Comparison of ENCODE assay signal across 27 mouse cellular contexts in the genomic region with DNA sequence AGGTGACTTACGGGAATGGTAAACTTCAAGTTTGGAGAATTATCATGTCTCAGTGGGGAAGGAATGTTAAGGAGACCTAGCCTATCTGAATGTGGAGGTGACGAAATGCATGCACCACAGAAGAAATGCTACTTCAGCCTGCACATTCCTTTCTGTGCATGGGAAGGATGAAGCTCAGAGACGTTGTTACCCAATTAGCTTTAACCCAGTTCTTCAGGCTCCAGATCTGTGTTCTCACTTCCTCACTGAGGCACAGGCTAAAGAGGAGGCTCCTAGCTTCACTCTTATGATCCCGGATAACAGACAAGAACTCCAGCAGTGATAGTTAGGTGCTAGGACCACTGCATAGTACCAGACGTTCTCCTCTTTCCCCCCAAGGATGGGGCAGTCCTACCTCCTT. TPM values are rescaled to one million over a fixed set of nuclear protein-coding genes. Genes with fewer than 3 reads are reported as not detected.
"Had no signal": no experiment of that assay in that cellular context is flagged by ENCODE, and none has a peak within 500 bp of the region (broad histone marks: within the 10 kb centered on the region; RNA-seq: fewer than 3 reads in every experiment).

No protein-coding gene starts in this region.

- ATAC-seq: forebrain, postnatal 0 days; hindbrain, embryonic 16.5 days; inflammation-experienced regulatory T-cells, adult 6 months; intestine, embryonic 15.5 days; intestine, postnatal 0 days; liver, embryonic 12.5 days had no signal

- H3K9me3 ChIP-seq: heart, embryonic 10.5 days; hindbrain, embryonic 10.5 days; hindbrain, embryonic 12.5 days; intestine, embryonic 15.5 days; kidney, embryonic 15.5 days; limb, embryonic 13.5 days; limb, embryonic 15.5 days; liver, embryonic 12.5 days had no signal

- H3K9ac ChIP-seq: forebrain, postnatal 0 days; hindbrain, embryonic 12.5 days; hindbrain, embryonic 14.5 days; intestine, embryonic 15.5 days; kidney, embryonic 15.5 days; limb, embryonic 13.5 days; limb, embryonic 15.5 days; liver, embryonic 12.5 days; liver, embryonic 14.5 days had no signal

- H3K36me3 ChIP-seq: heart, embryonic 10.5 days; hindbrain, embryonic 10.5 days; hindbrain, embryonic 12.5 days; intestine, embryonic 15.5 days; kidney, embryonic 15.5 days; limb, embryonic 13.5 days; limb, embryonic 15.5 days; liver, embryonic 12.5 days had no signal

- H3K27ac ChIP-seq: heart, embryonic 10.5 days; hindbrain, embryonic 10.5 days; hindbrain, embryonic 12.5 days; hindbrain, embryonic 14.5 days; intestine, embryonic 15.5 days; kidney, embryonic 15.5 days; kidney, postnatal 0 days; left cerebral cortex, adult 2 months; limb, embryonic 13.5 days; limb, embryonic 15.5 days; liver, embryonic 12.5 days; liver, embryonic 14.5 days had no signal

- DNase-seq: forebrain, postnatal 0 days; gastrocnemius, postnatal 14 days; gastrocnemius, postnatal 36 days; heart, adult 18-20 months; heart, postnatal 10 days; heart, postnatal 4 days; kidney, adult 2 months; kidney, adult 9 months; kidney, postnatal 14 days; kidney, postnatal 36 days; layer of hippocampus, adult 9-11 months; layer of hippocampus, postnatal 36 days had no signal

- H3K4me1 ChIP-seq: hindbrain, embryonic 10.5 days; hindbrain, embryonic 12.5 days; intestine, embryonic 15.5 days; kidney, embryonic 15.5 days; limb, embryonic 15.5 days; liver, embryonic 12.5 days had no signal

- H3K4me2 ChIP-seq: hindbrain, embryonic 12.5 days; hindbrain, embryonic 14.5 days; intestine, embryonic 15.5 days; kidney, embryonic 15.5 days; limb, embryonic 13.5 days; limb, embryonic 15.5 days; liver, embryonic 12.5 days had no signal

- H3K4me3 ChIP-seq: heart, embryonic 10.5 days; hindbrain, embryonic 10.5 days; hindbrain, embryonic 12.5 days; intestine, embryonic 15.5 days; kidney, embryonic 15.5 days; left cerebral cortex, adult 2 months; limb, embryonic 13.5 days; limb, embryonic 15.5 days; liver, embryonic 12.5 days had no signal

- H3K27me3 ChIP-seq: hindbrain, embryonic 12.5 days; intestine, embryonic 15.5 days; kidney, embryonic 15.5 days; limb, embryonic 13.5 days; liver, embryonic 12.5 days had no signal

RNA-seq across cellular contexts. Expression of gene Thbs4, which starts 21.7 kb away (rescaled TPM):
- polyA plus RNA-seq: inflammation-experienced regulatory T-cells, adult 6 months had no signal
